Mouse (Mus musculus): Measurements from ENCODE around the gene Olfr987.
"Not testable (repeated sequence)": the region's sequence is repeated elsewhere in the genome, so short reads cannot be mapped to it uniquely, and the experiment has no call there.

The Olfr987 gene

GRCm38 (mm10) chr2:85339215-85339614 is at the start of gene Olfr987:
Gene Olfr987, minus strand, starts transcription at chr2:85339315.
- not testable (repeated sequence) for DNase-seq (ENCODE audit: low read depth, low spot score)

DNA sequence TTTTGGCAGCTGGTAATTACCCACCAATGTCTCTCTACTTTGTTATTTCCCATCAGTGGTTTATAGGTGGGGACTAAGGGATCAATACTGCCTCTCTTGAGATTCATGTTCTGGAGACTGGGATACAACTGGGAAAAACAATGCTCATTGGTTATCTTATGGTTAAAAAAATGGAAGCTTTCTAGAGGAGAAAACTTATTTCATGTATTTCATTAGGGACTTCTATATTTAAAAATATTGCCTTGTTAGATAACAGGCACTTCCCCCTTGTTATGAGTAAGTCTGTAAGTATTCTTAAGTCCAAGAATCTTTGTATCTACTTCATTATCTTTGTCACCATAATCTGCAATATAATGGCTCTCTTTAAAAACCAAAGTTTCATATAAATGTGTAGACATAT is 24.0 kb upstream of the Olfr987 start, which contains the start of gene Olfr988:
TSS of gene Olfr988 (minus strand) at position 101 of the 400 bp plus-strand sequence.
- not testable (repeated sequence) for DNase-seq (ENCODE audit: low read depth, low spot score)

DNA sequence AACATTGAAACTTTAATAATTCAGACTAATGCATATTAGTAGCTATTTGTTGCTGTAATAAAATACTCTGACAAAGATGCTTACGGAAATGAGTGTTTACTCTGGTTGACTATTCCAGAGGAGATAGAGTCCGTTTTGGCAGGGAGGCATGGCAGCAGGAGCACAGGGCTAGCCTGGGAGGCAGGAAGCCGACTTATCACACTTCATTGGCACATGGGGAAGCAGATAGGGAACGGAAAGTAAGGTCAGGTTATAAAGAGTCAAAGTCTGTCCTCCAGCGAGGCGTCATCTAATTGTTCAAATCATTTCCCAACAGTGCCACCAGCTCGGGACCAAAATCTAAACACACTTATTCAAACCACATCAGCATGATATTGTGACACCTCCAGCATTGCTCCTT is 857 bp upstream of the Olfr987 start:
- no peak for DNase-seq (ENCODE audit: low read depth, low spot score)

- no peak for DNase-seq (ENCODE audit: low read depth, low spot score)
These were observed 20.0 kb downstream of the Olfr987 start for GRCm38 (mm10) chr2:85319106-85319505.

DNA sequence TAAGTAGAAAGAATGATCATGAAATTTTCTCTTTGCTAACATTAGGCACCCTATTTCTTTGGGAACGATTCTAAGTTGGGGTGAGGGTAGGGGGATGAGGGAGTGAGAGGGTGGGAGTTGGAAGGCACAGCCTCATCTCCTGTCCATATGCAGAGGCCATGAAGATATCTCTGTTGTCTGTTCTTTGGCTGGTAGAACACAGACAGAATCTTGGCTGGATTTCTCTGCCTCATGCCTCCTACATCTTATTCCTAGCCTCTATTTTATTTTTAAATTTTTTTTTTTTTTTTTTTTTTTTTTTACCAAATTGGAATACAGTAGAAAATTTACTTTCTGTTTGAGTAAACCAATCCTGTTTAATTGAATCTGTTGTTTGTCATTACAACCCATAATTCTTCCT is 53.7 kb downstream of the Olfr987 start:
- no peak for DNase-seq (ENCODE audit: low read depth, low spot score)

DNA sequence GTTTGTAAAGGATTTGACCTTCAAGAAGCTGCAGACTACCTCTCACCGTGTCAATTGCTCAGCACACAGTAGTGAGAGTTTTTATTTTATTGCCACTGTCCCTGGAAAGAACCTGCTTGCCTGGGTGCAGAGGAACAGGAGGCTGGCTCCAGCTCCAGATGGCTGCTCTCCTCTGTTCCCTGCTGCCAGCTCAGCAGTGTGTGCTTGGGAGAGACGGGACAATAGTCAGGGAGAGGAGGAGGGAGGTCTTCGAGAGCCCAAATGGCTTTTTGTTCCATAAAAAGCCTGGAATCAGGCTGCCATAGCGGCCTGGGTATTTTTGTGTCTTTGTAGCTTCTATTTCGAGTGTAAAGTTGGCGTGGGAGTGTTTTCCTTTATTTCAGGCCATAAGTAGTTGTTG is 54.5 kb downstream of the Olfr987 start:
- DNase-seq (ENCODE audit: low read depth, low spot score): no peak

GRCm38 (mm10) chr2:85283631-85284466 is 55.3 kb downstream of the Olfr987 start:
- peak; percentile 17 for DNase-seq (ENCODE audit: low read depth, low spot score)

DNA sequence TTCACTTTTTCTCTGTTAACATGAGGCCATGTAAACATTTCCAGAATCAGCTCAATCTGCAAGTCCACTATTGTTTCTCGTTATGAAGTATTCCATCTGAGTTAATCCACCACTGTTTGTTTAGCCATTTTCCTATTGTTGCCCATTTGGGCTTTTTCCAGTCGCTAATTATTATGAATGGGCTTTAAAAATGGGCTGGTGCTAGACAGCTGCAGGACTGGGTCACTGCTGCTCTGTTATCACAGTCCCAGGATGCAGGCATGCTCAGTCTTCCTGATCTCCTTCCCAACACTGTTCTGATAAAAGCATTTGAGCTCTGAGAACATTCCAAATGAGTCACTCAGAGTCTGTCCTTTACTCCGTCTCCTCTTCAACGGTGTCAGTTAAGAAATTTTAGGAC is 58.1 kb downstream of the Olfr987 start:
- DNase-seq (ENCODE audit: low read depth, low spot score): no peak
